Comparison of ENCODE assay signal across 7 mouse cellular contexts in genomic region chrX:73798502-73798901, GRCm38 (mm10). TPM values are rescaled to one million over a fixed set of nuclear protein-coding genes. Genes with fewer than 3 reads are reported as not detected.
A peak's percentile ranks its signal among the peaks of the same experiment; 100 is the strongest.
DNase-seq lines count a peak whose midpoint lies in the region; ATAC-seq lines count a peak whose summit lies in the region.

No protein-coding gene starts in this region.

- no peaks in the 10 kb centered on the region for H3K9me3 ChIP-seq in forebrain, embryonic 15.5 days
- no peaks in the 10 kb centered on the region for H3K9me3 ChIP-seq in hindbrain, embryonic 11.5 days (ENCODE audit: control insufficient read depth, low read length)

- H3K27me3 ChIP-seq in forebrain, embryonic 15.5 days = no peaks in the 10 kb centered on the region
- no peaks in the 10 kb centered on the region for H3K27me3 ChIP-seq in hindbrain, embryonic 11.5 days (ENCODE audit: control insufficient read depth, insufficient read depth, low read length)

- H3K4me2 ChIP-seq in forebrain, embryonic 15.5 days (replicated peaks) = no peak overlapping the region
- H3K4me2 ChIP-seq in hindbrain, embryonic 11.5 days (replicated peaks; ENCODE audit: low read depth, low read length) = no peak overlapping the region

- H3K36me3 ChIP-seq in forebrain, embryonic 15.5 days = peaks cover 5% of the 10 kb centered on the region; the same call in 1 of the 2 replicates
- H3K36me3 ChIP-seq in hindbrain, embryonic 11.5 days (ENCODE audit: control insufficient read depth, insufficient read depth, low read length) = no peaks in the 10 kb centered on the region

- intact Hi-C loops in left cerebral cortex, postnatal 10 days (cut with DNase I) = loop anchor here (10.0 kb wide), 1 partner anchor 146 kb away; no protein-coding TSS in a partner anchor

- H3K4me1 ChIP-seq in forebrain, embryonic 15.5 days = no peaks in the 10 kb centered on the region
- H3K4me1 ChIP-seq in hindbrain, embryonic 11.5 days (replicated peaks; ENCODE audit: control insufficient read depth, insufficient read depth, low read length) = no peaks in the 10 kb centered on the region

- H3K27ac ChIP-seq in forebrain, embryonic 15.5 days (replicated peaks) = no peak overlapping the region
- H3K27ac ChIP-seq in hindbrain, embryonic 11.5 days (ENCODE audit: low read depth, low read length) = no peak overlapping the region

- DNase-seq in R1 (ENCODE audit: low read depth, low spot score) = peak; percentile 74
- peak; percentile 87 for DNase-seq in cerebellum, adult 11-12 months
- peak; percentile 76 for DNase-seq in hindbrain, embryonic 11.5 days (ENCODE audit: low spot score)
- peak; percentile 35 to 74 for DNase-seq in left cerebral cortex, postnatal 10 days (ENCODE audit: extremely low spot score in 1 of 2, low spot score in 2 of 2)
- DNase-seq in right cerebral cortex, postnatal 14 days = peak; percentile 62

- no peak overlapping the region for H3K9ac ChIP-seq in forebrain, embryonic 15.5 days (replicated peaks)
- H3K9ac ChIP-seq in hindbrain, embryonic 11.5 days (ENCODE audit: low read depth, low read length) = no peak overlapping the region

- no peak overlapping the region for H3K4me3 ChIP-seq in forebrain, embryonic 15.5 days
- H3K4me3 ChIP-seq in hindbrain, embryonic 11.5 days (ENCODE audit: low read depth, low read length) = no peak overlapping the region

- ATAC-seq in forebrain, embryonic 15.5 days (replicated peaks) = peak; percentile 67
- peak; percentile 79 for ATAC-seq in hindbrain, embryonic 11.5 days (ENCODE audit: low FRiP score)
- peak; percentile 97 for ATAC-seq in megakaryocyte progenitor cell, adult 5-6 weeks (replicated peaks; ENCODE audit: poor library complexity)

- 31% methylated on average over 9 of the region's 9 CpGs for WGBS in forebrain, embryonic 15.5 days
- 49% methylated on average over 9 of the region's 9 CpGs for WGBS in hindbrain, embryonic 11.5 days

RNA-seq across cellular contexts. Expression of gene Ssr4, which starts 11.7 kb away (rescaled TPM):
- 126 and 133 TPM in 2 replicates for polyA plus RNA-seq in forebrain, embryonic 15.5 days (2015; fragmentation: Nextera tagmentation; extraction: Ambion mirVana)
- 134 and 140 TPM in 2 replicates for polyA plus RNA-seq in hindbrain, embryonic 11.5 days (2014; fragmentation: Nextera tagmentation; extraction: Ambion mirVana)
- total RNA-seq in left cerebral cortex, postnatal 10 days (2021) = 100 to 1,000 TPM in 1 of 2 experiments, 10 to 100 TPM in 1; 98.0 to 117 TPM
- total RNA-seq in megakaryocyte progenitor cell, adult 5-6 weeks (2015) = 537 and 612 TPM in 2 replicates
- total RNA-seq in megakaryocyte progenitor cell, adult 5-6 weeks (2017) = 295 and 337 TPM in 2 replicates

RNA-seq across cellular contexts. Expression of gene Idh3g, which starts 11.8 kb away (rescaled TPM):
- 224 and 230 TPM in 2 replicates for polyA plus RNA-seq in forebrain, embryonic 15.5 days (2015; fragmentation: Nextera tagmentation; extraction: Ambion mirVana)
- 191 and 206 TPM in 2 replicates for polyA plus RNA-seq in hindbrain, embryonic 11.5 days (2014; fragmentation: Nextera tagmentation; extraction: Ambion mirVana)
- total RNA-seq in left cerebral cortex, postnatal 10 days (2021) = 100 to 1,000 TPM; 148 to 149 TPM
- total RNA-seq in megakaryocyte progenitor cell, adult 5-6 weeks (2015) = 376 and 396 TPM in 2 replicates
- total RNA-seq in megakaryocyte progenitor cell, adult 5-6 weeks (2017) = 231 and 238 TPM in 2 replicates

RNA-seq across cellular contexts. Expression of gene Srpk3, which starts 24.3 kb away (rescaled TPM):
- 1.5 and 1.8 TPM in 2 replicates for polyA plus RNA-seq in forebrain, embryonic 15.5 days (2015; fragmentation: Nextera tagmentation; extraction: Ambion mirVana)
- 1.3 and 1.6 TPM in 2 replicates for polyA plus RNA-seq in hindbrain, embryonic 11.5 days (2014; fragmentation: Nextera tagmentation; extraction: Ambion mirVana)
- total RNA-seq in left cerebral cortex, postnatal 10 days (2021) = 1 to 10 TPM; 1.8 to 2.2 TPM
- total RNA-seq in megakaryocyte progenitor cell, adult 5-6 weeks (2015) = not detected in 2 replicates
- total RNA-seq in megakaryocyte progenitor cell, adult 5-6 weeks (2017) = 0.20 TPM in 1 of 2 replicates, not detected in the other

RNA-seq across cellular contexts. Expression of gene Pdzd4, which starts 26.3 kb away (rescaled TPM):
- 3.9 and 4.0 TPM in 2 replicates for polyA plus RNA-seq in forebrain, embryonic 15.5 days (2015; fragmentation: Nextera tagmentation; extraction: Ambion mirVana)
- 1.4 and 1.6 TPM in 2 replicates for polyA plus RNA-seq in hindbrain, embryonic 11.5 days (2014; fragmentation: Nextera tagmentation; extraction: Ambion mirVana)
- total RNA-seq in left cerebral cortex, postnatal 10 days (2021) = 100 to 1,000 TPM; 121 to 134 TPM
- 0.32 and 0.51 TPM in 2 replicates for total RNA-seq in megakaryocyte progenitor cell, adult 5-6 weeks (2015)
- total RNA-seq in megakaryocyte progenitor cell, adult 5-6 weeks (2017) = 1.2 and 2.1 TPM in 2 replicates

RNA-seq across cellular contexts. Expression of gene Plxnb3, which starts 41.6 kb away (rescaled TPM):
- 0.14 and 0.15 TPM in 2 replicates for polyA plus RNA-seq in forebrain, embryonic 15.5 days (2015; fragmentation: Nextera tagmentation; extraction: Ambion mirVana)
- 0.28 TPM in 1 of 2 replicates, not detected in the other for polyA plus RNA-seq in hindbrain, embryonic 11.5 days (2014; fragmentation: Nextera tagmentation; extraction: Ambion mirVana)
- 1 to 10 TPM; 4.5 to 6.8 TPM for total RNA-seq in left cerebral cortex, postnatal 10 days (2021)
- not detected in 2 replicates for total RNA-seq in megakaryocyte progenitor cell, adult 5-6 weeks (2015)
- 0.50 TPM in 1 of 2 replicates, not detected in the other for total RNA-seq in megakaryocyte progenitor cell, adult 5-6 weeks (2017)
